Mouse (Mus musculus) lung, adult 2 months (tissue): ENCODE measurements around the gene Hoxb1.

Experiments
- CTCF ChIP-seq: fragments of 200-500 bp; IDR thresholded peaks from 2 replicates; pipeline ENCODE4 v1.5.1; 2011; ENCODE audit warnings: mild to moderate bottlenecking, low read length, control low read depth; ENCODE audit not compliant: insufficient read depth
- POLR2A ChIP-seq: fragments of 200-500 bp; IDR thresholded peaks from 2 replicates; pipeline ENCODE4 v1.6.1; 2011; ENCODE audit warnings: low read depth, mild to moderate bottlenecking, control low read depth, low read length, borderline replicate concordance; ENCODE audit errors: extremely low read depth

DNA sequence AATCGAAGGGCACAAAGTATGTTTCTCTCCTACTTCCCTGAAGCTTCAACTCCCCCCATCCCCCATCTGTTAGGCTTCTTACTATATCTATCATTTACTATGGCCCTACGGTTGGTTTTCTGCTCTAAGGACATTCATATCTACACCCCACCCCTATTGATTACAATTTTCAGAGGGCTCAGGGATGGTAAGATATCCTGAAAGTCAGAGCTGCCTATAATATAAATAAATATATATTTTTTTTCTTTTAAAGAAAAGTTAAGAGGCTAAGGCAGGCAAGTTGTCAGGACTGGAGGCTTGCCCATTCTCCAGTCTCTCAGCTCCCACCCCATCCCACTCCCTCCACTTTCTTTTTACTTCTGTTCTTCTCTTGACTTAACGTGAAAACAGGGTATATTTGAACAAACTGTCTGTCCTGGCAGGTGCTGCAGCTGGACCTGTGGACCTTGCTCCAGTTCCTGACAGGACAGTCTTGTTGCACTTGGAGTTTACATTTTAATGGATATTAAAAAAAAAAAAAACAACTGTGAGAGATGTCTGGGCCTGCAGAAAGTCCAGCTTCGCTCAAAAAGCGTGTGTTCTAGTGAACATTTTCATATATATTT, 18.5 kb upstream of the Hoxb1 start:
- TF ChIP-seq CTCF = no peak
- TF ChIP-seq POLR2A = no peak
